Mouse (Mus musculus) stomach, postnatal 0 days (tissue): ENCODE results near the gene Hapln2. TPM values are rescaled to one million over a fixed set of nuclear protein-coding genes. Genes with fewer than 3 reads are reported as not detected.

Experiments used
- ATAC-seq: fragments of 200-750 bp; cut with Nextera tagmentation; 2 replicates; pipeline ENCODE4 v1.8.0; 2017; ENCODE audit not compliant: low FRiP score, low TSS enrichment
- DNase-seq: peaks from one replicate; pipeline ENCODE4 v3.0.0-alpha.2; 2016; ENCODE audit warnings: low spot score
- H3K27ac ChIP-seq: fragments of 300-500 bp; sonication (generic); replicated peaks from 2 replicates; pipeline ENCODE4 v1.5.1; 2014; ENCODE audit warnings: mild to moderate bottlenecking, control low read depth
- H3K27me3 ChIP-seq: fragments of 300-500 bp; sonication (generic); 2 replicates; pipeline ENCODE4 v1.6.1; 2014; ENCODE audit warnings: low read length; ENCODE audit not compliant: control insufficient read depth, insufficient read depth
- H3K36me3 ChIP-seq: fragments of 300-500 bp; sonication (generic); 2 replicates; pipeline ENCODE4 v1.6.1; 2014; ENCODE audit warnings: low read length, mixed read lengths; ENCODE audit not compliant: control insufficient read depth, insufficient read depth
- H3K4me1 ChIP-seq: fragments of 300-500 bp; sonication (generic); replicated peaks from 2 replicates; pipeline ENCODE4 v1.6.1; 2014; ENCODE audit warnings: antibody characterized with exemption; ENCODE audit not compliant: control insufficient read depth, insufficient read depth
- H3K4me2 ChIP-seq: fragments of 300-500 bp; sonication (generic); replicated peaks from 2 replicates; pipeline ENCODE4 v1.6.1; 2014; ENCODE audit warnings: low read depth, mild to moderate bottlenecking, control low read depth, moderate library complexity
- H3K4me3 ChIP-seq: fragments of 300-500 bp; sonication (generic); 2 replicates; pipeline ENCODE4 v1.5.1; 2014; ENCODE audit warnings: low read depth, low read length, control low read depth
- H3K9ac ChIP-seq: fragments of 300-500 bp; sonication (generic); 2 replicates; pipeline ENCODE4 v1.6.1; 2014; ENCODE audit warnings: mild to moderate bottlenecking, low read length, control low read depth, mixed read lengths
- H3K9me3 ChIP-seq: fragments of 300-500 bp; sonication (generic); 2 replicates; pipeline ENCODE4 v1.6.1; 2016; ENCODE audit warnings: low read length; ENCODE audit not compliant: control insufficient read depth
- CTCF ChIP-seq: IDR thresholded peaks from 2 replicates; pipeline ENCODE4 v1.5.1; 2016; ENCODE audit warnings: antibody characterized with exemption, low read depth, mild to moderate bottlenecking, moderate library complexity
- EP300 ChIP-seq: optimal IDR thresholded peaks from 2 replicates; pipeline ENCODE3; 2016; ENCODE audit warnings: antibody characterized with exemption
- WGBS: fragments of 180-500 bp; shearing (Covaris S2); extraction: QIAGEN DNeasy Blood & Tissue Kit; methylation state at CpG from one replicate; pipeline ENCODE4 v1.1.7; 2014; 5-methylcytosine and 5-hydroxymethylcytosine counted together
- polyA plus RNA-seq: library from polyadenylated mRNA; unstranded; fragments of >200 nt; fragmentation: Nextera tagmentation; extraction: Ambion mirVana; gene quantifications from 2 replicates; pipeline ENCODE4 v1.2.1, GENCODE M21; 2015

Gene Hapln2
- polyA plus RNA-seq, 1 experiment from 2014 or later = not detected

DNA sequence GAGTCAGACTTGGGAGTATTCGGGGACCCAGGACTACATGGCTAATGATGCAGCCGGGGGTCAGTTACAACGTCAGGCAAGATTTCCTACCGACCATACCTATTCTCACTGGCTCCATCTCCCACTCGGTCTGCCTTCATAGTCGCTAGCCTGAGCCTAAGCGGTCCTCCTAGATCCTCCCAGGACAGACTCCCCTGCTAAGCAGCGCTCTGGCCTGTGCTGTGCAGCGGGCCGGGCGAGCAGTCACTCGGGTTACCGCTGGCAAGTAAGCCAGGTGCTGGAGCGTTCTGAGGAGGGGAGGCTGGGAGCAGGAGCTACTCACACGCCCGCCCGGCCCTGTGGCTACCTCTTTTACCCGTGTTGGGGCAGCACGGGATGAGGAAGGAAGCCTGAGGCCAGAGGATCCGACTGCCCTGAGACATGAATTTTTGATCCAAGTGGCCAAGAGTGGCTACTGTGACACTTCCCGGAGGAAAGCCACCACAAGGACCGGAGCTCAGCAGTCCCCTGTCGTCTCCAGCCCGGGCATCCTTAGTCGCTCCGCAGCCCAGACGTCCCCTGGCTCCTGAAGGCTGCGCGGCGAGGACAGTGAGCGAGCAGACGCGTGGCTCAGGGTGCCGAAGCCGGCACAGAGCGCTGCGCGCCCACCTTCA, 28.0 kb downstream of the Hapln2 start:
- H3K4me3 ChIP-seq = peak overlapping the region; percentile 28; the same call in 1 of the 2 replicates
- H3K27ac ChIP-seq = no peak overlapping the region
- peak overlapping the region; percentile 54 for H3K4me2 ChIP-seq
- no peak for ATAC-seq
- no peaks in the 10 kb centered on the region for H3K4me1 ChIP-seq
- H3K27me3 ChIP-seq = peaks cover 18% of the 10 kb centered on the region; the same call in 1 of the 2 replicates
- no peak for DNase-seq
- no peaks in the 10 kb centered on the region for H3K9me3 ChIP-seq
- 2% methylated on average over 38 of the region's 38 CpGs for WGBS
- H3K36me3 ChIP-seq = no peaks in the 10 kb centered on the region
- H3K9ac ChIP-seq = no peak overlapping the region
- TF ChIP-seq EP300 = no peak
- TF ChIP-seq CTCF = no peak

DNA sequence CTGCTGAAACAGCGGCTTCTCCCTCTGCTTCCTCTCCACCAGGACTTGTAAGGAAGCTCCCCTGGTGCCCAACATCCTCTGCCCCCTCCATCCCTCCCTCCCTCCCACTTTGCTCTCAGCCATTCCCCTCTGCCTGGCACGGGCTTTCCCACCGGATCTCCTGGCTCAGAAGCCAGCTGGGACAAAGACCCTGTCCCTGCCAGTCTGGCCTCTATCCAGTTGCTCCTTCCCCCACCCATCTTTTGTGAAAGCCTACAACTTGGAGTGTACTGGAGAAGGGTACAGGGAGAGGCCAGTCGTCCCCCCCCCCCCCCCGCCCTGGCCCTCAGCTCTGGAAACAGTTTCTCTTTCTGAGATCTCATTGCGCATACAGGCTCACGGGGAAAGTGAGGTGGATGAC, 28.6 kb downstream of the Hapln2 start:
- WGBS = 5% methylated on average over 7 of the region's 7 CpGs
- Histone ChIP-seq H3K4me1 (no peaks in the 10 kb centered on the region), H3K4me3 (no peak overlapping the region), H3K9ac (no peak overlapping the region), H3K9me3 (no peaks in the 10 kb centered on the region), H3K36me3 (no peaks in the 10 kb centered on the region), H3K4me2 (no peak overlapping the region), H3K27ac (no peak overlapping the region), H3K27me3 (peaks cover 18% of the 10 kb centered on the region; the same call in 1 of the 2 replicates)
- TF ChIP-seq CTCF (no peak), EP300 (no peak)
- DNase-seq = no peak
- no peak for ATAC-seq

DNA sequence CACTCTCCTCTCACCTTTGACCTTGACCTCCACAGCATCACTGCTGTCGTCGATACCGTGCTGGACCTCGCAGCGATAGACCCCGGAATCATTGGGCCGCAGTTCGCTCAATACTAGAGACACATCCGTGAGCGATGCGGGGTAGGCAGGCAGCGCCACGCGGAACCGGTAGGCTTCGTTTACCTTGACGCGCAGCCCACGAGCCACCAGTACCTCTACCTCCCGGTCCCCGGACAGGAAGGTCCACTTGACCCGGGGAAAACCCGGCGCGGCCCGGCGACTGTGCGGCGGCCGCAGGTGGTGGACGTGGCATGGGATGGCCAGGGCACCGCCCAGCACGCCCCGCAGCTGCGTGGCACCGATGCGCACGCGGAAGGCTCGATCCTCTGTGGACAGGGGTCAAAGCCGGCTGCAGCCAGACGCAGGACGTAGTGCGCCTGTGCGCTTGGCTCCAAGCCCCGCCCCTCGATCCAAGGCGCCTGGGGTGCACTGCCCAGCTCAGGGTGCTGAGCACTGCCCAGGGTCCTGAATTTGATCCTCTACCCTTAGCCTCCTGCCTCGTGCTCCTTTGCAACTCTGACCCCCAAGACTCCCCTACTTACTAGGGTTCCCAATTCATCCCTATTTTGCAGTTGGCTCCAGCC, 30.3 kb downstream of the Hapln2 start:
- Histone ChIP-seq H3K9me3 (no peaks in the 10 kb centered on the region), H3K4me1 (no peaks in the 10 kb centered on the region), H3K4me3 (peak overlapping the region; percentile 33), H3K36me3 (no peaks in the 10 kb centered on the region), H3K27ac (no peak overlapping the region), H3K27me3 (peaks cover 18% of the 10 kb centered on the region; the same call in 1 of the 2 replicates), H3K4me2 (peak overlapping the region; percentile 52), H3K9ac (no peak overlapping the region)
- 2% methylated on average over 48 of the region's 49 CpGs for WGBS
- DNase-seq (peak; percentile 54), ATAC-seq (peak; percentile 56)
- no peak for TF ChIP-seq EP300
- TF ChIP-seq CTCF = no peak

DNA sequence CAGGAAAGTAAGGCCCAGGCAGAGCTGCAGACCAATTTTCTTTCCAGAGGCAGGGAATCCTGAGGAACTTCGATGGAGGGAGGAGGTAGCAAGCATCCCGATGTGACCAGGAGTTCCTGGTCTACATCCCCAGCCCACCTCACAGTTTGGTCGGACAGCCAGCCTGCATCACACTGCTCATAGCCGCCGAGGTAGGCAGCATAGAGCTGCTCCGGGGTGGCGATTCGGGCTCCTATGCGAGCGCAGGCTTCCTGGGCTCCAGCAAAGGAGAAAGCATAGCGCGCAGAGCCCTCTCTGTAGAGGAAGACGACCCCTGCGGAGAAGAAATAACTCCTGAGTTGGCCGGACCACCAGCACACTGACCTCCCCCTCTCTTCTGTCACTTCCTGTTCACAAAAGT, 31.0 kb downstream of the Hapln2 start:
- no peak for TF ChIP-seq EP300
- TF ChIP-seq CTCF = no peak
- 4% methylated on average over 15 of the region's 15 CpGs for WGBS
- no peak overlapping the region for H3K4me2 ChIP-seq

DNA sequence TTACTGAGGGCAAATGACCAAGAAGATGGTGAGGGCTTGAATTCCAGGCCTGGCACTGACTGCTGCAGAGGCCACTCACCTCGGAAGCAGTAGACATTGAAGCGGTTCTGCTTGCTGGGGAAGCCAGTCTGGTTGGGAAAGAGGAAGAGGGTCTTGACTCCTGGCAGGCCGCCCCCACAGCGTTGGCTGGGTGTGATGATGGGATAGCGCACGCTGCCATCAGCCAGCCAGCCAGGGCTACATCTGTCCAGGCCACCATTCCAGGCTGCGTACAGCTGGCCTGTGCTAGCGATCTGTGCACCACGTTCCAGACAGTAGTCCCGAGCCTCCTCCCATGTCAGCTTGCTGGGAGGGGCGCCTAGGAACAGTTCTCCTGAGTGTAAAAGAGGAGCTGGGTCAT, 32.1 kb downstream of the Hapln2 start:
- H3K4me1 ChIP-seq = no peaks in the 10 kb centered on the region
- H3K36me3 ChIP-seq = no peaks in the 10 kb centered on the region
- peaks cover 14% of the 10 kb centered on the region; the same call in 1 of the 2 replicates for H3K27me3 ChIP-seq
- 34% methylated on average over 11 of the region's 11 CpGs for WGBS
- no peak overlapping the region for H3K9ac ChIP-seq
- no peak overlapping the region for H3K27ac ChIP-seq
- no peaks in the 10 kb centered on the region for H3K9me3 ChIP-seq
- ATAC-seq (no peak), DNase-seq (no peak)
- H3K4me3 ChIP-seq = no peak overlapping the region
- no peak overlapping the region for H3K4me2 ChIP-seq
- TF ChIP-seq EP300 = no peak
- TF ChIP-seq CTCF = no peak

More for the DNA sequence above, 31.0 kb downstream of the Hapln2 start:
- Histone ChIP-seq H3K9ac (no peak overlapping the region), H3K27ac (no peak overlapping the region), H3K36me3 (no peaks in the 10 kb centered on the region), H3K4me1 (no peaks in the 10 kb centered on the region), H3K4me3 (peak overlapping the region; percentile 33; the same call in 1 of the 2 replicates), H3K9me3 (no peaks in the 10 kb centered on the region), H3K27me3 (peaks cover 18% of the 10 kb centered on the region; the same call in 1 of the 2 replicates)
- no peak for ATAC-seq
- no peak for DNase-seq

DNA sequence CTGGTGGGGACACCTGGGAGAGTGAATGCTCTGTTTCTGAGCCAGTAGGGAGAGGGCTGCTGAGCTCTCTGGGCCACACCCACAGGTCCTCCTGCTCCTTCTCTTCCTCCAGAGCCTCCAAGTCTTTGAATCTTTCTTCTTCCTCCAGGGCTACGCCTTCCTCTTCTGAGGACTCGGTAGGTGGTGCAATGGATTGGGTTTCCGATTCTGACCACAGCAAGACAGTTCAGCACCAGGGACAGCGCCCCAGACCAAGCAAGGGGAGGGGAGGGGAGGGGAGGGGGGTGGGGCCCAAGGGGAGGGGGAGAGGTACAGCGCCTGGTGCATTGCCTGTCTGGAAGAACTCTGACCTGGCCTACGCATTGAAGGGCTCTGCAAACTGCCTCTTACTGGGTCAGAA, 33.9 kb downstream of the Hapln2 start:
- no peak for TF ChIP-seq EP300
- TF ChIP-seq CTCF = no peak
- no peak overlapping the region for H3K4me3 ChIP-seq
- H3K27me3 ChIP-seq = peaks cover 4% of the 10 kb centered on the region; the same call in 1 of the 2 replicates
- H3K27ac ChIP-seq = no peak overlapping the region
- no peaks in the 10 kb centered on the region for H3K9me3 ChIP-seq
- ATAC-seq (no peak), DNase-seq (peak; percentile 69)
- 2% methylated on average over 6 of the region's 6 CpGs for WGBS
- no peak overlapping the region for H3K9ac ChIP-seq
- H3K4me1 ChIP-seq = no peaks in the 10 kb centered on the region
- H3K36me3 ChIP-seq = no peaks in the 10 kb centered on the region
- no peak overlapping the region for H3K4me2 ChIP-seq
